Mouse (Mus musculus) mouse embryonic stem cell (cell line): ENCODE results near the gene Fndc3b.

Source experiments
- in situ Hi-C, 2 experiments: fragments of 300-500 bp; cut with MboI; formaldehyde crosslinking; loops; 1 replicate in 1 of 2; 3 replicates in 1 of 2; pipeline ENCODE4 v1.14.3; 2019 to 2020; ENCODE audit warnings: low sequenced_read_pairs in 2 of 2, low pct_unique_long_range_greater_than_20kb in 1 of 2, mixed read lengths in 1 of 2; ENCODE audit not compliant: unreplicated experiment in 1 of 2

The Fndc3b gene

DNA sequence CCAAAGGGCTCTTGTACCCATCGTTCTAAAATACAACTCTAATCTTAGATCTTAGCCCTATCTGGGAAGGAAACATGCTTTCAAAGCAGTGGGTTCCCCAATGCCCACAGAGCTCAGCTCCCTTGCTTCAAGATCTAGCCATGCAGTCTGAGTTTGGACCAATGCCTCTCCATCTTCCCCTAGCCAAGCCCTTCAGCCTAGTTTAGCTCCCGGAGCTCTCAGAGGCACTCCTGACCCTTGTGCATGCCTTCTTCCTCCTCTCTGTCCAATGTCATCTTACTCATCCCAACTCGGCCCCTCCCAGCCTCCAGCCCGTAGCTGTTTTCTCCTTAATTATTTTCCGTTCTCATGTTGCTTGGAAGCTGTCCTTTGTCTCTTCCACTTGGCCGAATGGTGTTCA, 1.3 kb upstream of the Fndc3b start:
- in situ Hi-C loops, result no loop called here

DNA sequence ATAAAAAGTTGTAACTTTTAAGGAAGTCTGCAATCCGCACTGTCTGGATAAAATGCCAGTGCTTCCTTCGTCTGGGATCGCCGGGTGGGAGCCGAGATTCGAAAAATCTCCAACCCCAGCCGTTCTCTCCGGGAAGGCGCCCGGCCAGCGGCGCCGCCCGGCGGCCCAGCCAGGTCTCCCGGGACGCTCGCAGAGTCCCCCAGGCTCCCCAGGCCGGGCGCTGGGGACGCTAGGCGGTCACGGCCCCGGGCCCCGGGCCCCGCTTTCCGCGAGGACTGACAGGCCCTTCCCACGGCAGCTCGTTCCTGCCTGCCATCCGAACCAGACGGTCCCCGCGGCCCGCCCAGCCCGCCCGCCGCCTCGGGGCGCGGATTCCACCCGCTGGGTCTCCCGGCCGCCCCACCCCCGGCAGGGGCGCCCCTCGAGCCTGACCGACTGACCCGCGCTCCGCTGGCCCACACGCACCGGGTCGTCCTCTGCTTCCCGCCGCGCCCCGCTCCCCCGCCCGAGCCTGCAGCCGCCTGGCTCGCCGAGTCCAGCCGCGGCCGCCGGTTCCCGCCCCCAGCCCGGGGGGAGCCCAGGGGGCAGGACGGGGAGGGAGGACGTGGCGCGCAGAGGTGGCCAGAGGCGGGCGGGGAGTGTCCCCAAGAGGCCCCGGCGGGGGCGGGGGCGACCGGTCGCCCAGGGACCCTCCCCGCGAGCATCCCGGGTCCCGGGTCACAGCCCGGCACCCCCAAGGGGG, 1.0 kb downstream of the Fndc3b start:
- in situ Hi-C loops, result no loop called here

GRCm38 (mm10) chr3:27709096-27709905, 1.8 kb downstream of the Fndc3b start:
- in situ Hi-C loops, result no loop called here

DNA sequence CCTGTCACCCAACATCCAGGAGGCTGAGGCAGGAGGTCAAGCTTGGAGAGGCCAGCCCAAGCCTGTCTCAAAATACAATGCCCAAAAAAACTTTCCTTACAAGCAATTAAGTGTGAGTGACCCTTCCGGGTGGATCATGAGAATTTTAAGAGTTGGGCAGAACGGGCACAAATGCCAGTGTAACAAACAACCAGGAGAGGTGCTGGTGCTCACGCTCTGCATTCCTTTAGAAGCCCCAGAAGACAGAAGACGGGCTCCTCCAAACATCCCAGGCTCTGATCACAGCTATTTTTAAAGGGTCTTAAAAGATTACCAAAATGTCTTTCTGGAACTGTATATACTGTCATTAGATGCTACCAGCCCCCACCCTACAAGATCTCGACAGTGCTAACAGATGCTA, 2.5 kb downstream of the Fndc3b start:
- in situ Hi-C loops, result no loop called here

- in situ Hi-C loops, result no loop called here
Measured at GRCm38 (mm10) chr3:27705761-27706160, 5.3 kb downstream of the Fndc3b start.

GRCm38 (mm10) chr3:27705056-27705455, 6.1 kb downstream of the Fndc3b start:
- in situ Hi-C loops, result no loop called here

DNA sequence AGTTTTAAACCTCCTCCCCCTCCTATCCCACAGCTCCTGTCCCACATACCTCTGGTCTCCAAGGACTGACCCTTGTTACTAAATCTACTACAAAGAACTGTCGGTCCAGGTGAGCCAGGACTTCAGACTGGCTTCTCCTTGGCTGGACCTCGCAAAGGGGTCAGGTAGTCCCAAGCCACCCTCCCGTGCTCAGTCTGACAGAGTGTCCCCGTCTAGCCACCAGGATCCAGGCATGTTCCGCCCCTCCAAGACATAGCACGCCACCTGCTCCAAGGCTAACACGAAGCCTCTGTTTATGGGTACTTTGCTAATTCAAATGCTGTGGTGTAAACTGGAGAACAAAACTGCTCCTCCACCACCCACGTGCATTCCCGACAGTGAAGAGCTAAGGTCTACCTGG, 6.5 kb downstream of the Fndc3b start:
- in situ Hi-C loops, result no loop called here

DNA sequence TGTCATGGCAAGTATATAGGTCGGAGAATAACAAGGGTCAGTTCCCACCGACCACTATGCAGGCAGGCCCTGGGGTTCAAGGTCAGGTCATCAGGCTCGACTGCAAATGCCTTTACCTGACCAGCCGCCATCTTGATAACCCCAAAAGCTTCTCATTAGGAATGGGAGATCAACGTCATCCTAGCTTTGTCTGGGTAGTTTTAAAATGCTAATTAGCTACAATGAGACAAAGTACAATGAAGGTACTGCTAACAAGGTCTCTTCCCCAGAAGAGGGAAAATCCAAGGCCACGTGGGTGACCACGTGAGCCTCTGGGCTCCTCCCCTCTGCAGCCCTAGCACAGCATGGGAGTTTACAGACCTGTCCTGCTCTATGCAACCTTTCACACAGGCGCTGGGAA, 7.6 kb downstream of the Fndc3b start:
- in situ Hi-C loops, result no loop called here

- in situ Hi-C loops, result no loop called here
Measured at GRCm38 (mm10) chr3:27703081-27703480, 8.0 kb downstream of the Fndc3b start.

GRCm38 (mm10) chr3:27698671-27699070, 12.4 kb downstream of the Fndc3b start:
- in situ Hi-C loops, result no loop called here

DNA sequence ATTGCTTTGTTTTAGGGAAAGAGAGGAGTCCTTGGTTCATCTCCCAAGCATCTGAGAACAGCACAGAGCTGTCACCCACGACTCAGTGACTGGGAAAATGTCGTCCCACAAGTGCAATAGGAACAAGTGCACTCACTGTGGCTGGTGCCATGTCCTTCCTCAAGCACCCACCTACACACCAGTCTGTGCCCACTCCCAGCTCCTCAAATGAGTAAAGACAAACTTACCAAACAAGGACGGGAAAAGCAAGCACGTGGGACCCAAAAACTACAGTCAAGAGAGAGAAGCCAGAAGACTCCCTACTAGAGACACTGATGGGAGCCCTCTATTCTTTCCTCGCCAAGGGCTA, 14.7 kb downstream of the Fndc3b start:
- in situ Hi-C loops, result no loop called here

DNA sequence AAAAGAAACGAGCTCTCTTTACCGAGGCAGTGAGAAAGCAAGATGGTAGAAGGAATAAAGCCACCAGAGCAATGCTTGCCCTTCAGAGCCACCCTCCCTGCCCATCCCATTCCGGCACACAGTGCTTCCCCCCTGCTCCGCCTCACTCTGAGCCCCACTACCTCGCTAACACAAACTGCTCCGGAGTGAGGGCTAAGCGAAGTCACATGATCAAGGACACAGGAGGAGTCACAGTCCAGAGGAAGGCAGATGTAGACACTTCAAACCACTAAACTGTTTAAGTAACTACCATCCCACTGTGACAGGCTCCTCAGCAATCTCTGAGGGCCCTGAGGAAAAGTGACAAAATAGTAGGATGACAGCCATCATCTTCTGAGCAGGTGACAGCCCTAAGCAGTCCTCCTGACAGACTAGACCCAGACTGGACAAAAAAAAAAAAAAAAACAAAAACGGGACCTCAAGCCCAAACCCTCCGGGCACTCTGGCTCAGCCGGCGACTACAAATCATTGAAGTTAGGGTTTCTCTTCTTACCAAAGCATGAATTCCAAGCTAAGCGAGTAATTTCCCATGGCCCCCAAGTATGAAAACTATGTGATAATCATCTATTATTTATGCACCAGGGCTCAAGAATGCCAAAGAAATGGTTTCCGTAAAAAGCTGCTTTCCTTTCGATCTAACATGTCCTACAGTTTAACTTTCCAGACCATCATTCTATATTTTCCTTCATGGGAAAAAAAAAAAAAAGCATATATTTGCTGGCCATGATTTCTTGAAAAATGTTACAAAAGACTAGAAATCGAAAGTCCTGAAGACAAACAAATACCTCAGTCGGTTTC, 15.3 kb downstream of the Fndc3b start:
- in situ Hi-C loops, result no loop called here

DNA sequence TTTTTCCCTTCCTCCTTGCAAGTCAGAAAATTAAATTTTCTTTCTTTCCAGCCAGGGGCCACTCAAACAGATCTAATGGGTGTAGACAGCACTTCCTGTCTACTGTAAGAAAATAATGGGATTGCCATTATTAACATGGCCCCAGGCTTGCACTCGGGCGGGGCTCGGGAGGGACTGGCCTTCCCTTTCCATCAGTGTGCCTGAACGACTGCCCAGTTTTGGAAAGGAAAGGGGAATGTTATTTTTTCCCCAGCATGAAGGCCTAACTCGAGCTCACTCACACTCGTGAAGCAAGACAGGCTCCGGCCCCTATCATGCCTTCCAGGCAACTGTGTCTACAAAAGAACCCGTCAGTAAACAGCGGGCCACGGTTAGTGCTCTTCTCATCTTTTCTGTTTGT, 16.5 kb downstream of the Fndc3b start:
- in situ Hi-C loops, result no loop called here

GRCm38 (mm10) chr3:27694111-27694510, 17.0 kb downstream of the Fndc3b start:
- in situ Hi-C loops, result no loop called here

DNA sequence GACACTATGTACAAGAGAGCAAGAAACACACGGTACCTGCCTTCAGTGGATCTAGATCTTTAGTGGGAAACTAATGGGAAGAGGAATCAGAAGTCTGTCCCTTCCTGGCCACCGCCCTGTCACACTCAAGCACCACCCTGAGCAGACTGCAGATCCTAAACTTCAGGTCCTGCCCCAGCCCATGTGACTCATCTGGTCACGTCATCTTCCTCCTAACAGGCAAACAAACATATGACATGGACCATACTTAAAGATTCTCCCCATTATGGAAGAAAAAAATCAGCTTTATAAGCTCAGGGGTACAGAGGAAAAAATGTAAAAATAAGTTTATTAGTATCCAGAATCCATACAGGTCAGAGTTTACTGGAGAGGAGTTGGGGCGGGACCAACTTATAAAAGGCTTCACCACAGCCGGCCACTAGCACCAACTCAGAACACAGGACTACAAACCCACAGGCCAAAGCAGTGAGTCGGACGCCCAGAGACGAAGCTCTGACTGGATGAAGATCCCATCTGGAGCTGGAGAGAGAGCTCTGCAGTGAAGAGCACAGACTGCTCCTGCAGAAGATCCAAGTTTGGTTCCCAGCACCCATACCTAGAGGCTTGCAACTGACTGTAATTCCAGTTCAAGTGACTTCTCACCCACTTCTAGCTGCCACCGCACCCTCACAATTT, 19.5 kb downstream of the Fndc3b start:
- in situ Hi-C loops, result no loop called here

DNA sequence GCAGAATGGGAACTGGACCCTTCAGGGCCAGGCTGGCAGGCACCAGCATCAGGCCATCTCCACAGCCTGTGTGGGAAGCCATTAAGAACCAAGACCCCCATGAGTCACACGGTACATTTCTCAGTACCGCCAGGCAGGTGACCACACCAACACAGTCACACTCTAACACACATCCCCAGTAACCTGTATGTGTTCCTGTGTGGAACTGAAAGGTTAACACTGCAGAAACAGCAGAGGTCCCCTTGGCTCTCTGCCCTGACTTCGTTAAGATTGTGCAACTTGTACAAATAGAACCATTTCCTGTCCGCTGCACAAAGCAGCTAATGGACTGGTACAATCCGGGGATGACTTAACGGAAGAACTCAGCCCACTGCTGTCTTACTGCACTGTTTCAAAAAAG, 21.1 kb downstream of the Fndc3b start:
- in situ Hi-C loops, result no loop called here

GRCm38 (mm10) chr3:27689149-27689865, 21.8 kb downstream of the Fndc3b start:
- in situ Hi-C loops, result no loop called here
